Mouse (Mus musculus) olfactory bulb, adult 2 months (tissue): ENCODE data around the gene Crebbp. TPM values are rescaled to one million over a fixed set of nuclear protein-coding genes. Genes with fewer than 3 reads are reported as not detected.
A peak's percentile ranks its signal among the peaks of the same experiment; 100 is the strongest.

Source experiments
- H3K27ac ChIP-seq: fragments of 200-500 bp; 2 replicates; pipeline ENCODE4 v1.5.1; 2012; ENCODE audit warnings: low read depth, low read length; ENCODE audit not compliant: insufficient read depth
- H3K4me1 ChIP-seq: fragments of 200-500 bp; 2 replicates; pipeline ENCODE4 v1.6.1; 2012; ENCODE audit warnings: low read length; ENCODE audit not compliant: control insufficient read depth, insufficient read depth
- H3K4me3 ChIP-seq: fragments of 200-500 bp; 2 replicates; pipeline ENCODE4 v1.5.1; 2012; ENCODE audit warnings: mild to moderate bottlenecking, low read depth, low read length, moderate library complexity; ENCODE audit not compliant: insufficient read depth
- CTCF ChIP-seq: fragments of 200-500 bp; IDR thresholded peaks from 2 replicates; pipeline ENCODE4 v1.5.1; 2012; ENCODE audit warnings: low read depth, mild to moderate bottlenecking, low read length, moderate library complexity; ENCODE audit not compliant: insufficient read depth
- POLR2A ChIP-seq: fragments of 200-500 bp; IDR thresholded peaks from 2 replicates; pipeline ENCODE4 v1.6.1; 2012; ENCODE audit warnings: mild to moderate bottlenecking, low read depth, low read length, moderate library complexity; ENCODE audit not compliant: insufficient read depth
- WGBS: fragments of 180-500 bp; shearing (Covaris S2); methylation state at CpG from one replicate; pipeline ENCODE4 v1.1.7; 2018; 5-methylcytosine and 5-hydroxymethylcytosine counted together
- polyA plus RNA-seq: library from polyadenylated mRNA; stranded (reverse); fragments of >200 nt; gene quantifications from 2 replicates; pipeline ENCODE4 v1.2.4, GENCODE M21; 2012; ENCODE audit warnings: low replicate concordance; ENCODE audit not compliant: missing spikeins, insufficient read depth, insufficient read length

Crebbp gene
- polyA plus RNA-seq, 1 experiment = 56.2 TPM

- no peak for TF ChIP-seq POLR2A
- no peak for TF ChIP-seq CTCF
Observed at GRCm38 (mm10) chr16:4212963-4213798, 616 bp downstream of the Crebbp start.

GRCm38 (mm10) chr16:4212167-4212962 lies 1.4 kb downstream of the Crebbp start:
- H3K4me3 ChIP-seq = peak overlapping the region; percentile 99
- H3K27ac ChIP-seq = 0 out of 2 replicates have a peak overlapping the region, but pooled peaks have one; percentile 47
- WGBS = under 1% methylated on average over 23 of the region's 23 CpGs
- TF ChIP-seq CTCF (no peak), POLR2A (no peak)
- H3K4me1 ChIP-seq = peaks cover 8% of the 10 kb centered on the region

More at GRCm38 (mm10) chr16:4212963-4213798, 616 bp downstream of the Crebbp start:
- H3K4me3 ChIP-seq = peak overlapping the region; percentile 99
- peaks cover 8% of the 10 kb centered on the region for H3K4me1 ChIP-seq
- 8% methylated on average over 110 of the region's 128 CpGs for WGBS
- peak overlapping the region; percentile 62 for H3K27ac ChIP-seq

GRCm38 (mm10) chr16:4210290-4210689 lies 3.5 kb downstream of the Crebbp start:
- Histone ChIP-seq H3K4me3 (no peak overlapping the region), H3K27ac (no peak overlapping the region), H3K4me1 (peaks cover 8% of the 10 kb centered on the region)
- no peak for TF ChIP-seq CTCF
- TF ChIP-seq POLR2A = no peak
- WGBS = 11% methylated on average over 1 of the region's 1 CpGs

GRCm38 (mm10) chr16:4203592-4203991 lies 10.2 kb downstream of the Crebbp start:
- H3K27ac ChIP-seq = no peak overlapping the region
- H3K4me3 ChIP-seq = no peak overlapping the region
- TF ChIP-seq CTCF = no peak
- TF ChIP-seq POLR2A = no peak
- H3K4me1 ChIP-seq = no peaks in the 10 kb centered on the region
- 96% methylated on average over 1 of the region's 1 CpGs for WGBS

- Histone ChIP-seq H3K4me3 (no peak overlapping the region), H3K27ac (no peak overlapping the region), H3K4me1 (peaks cover 2% of the 10 kb centered on the region; the same call in 1 of the 2 replicates)
- TF ChIP-seq CTCF (no peak), POLR2A (no peak)
- WGBS = 41% methylated on average over 1 of the region's 1 CpGs
Observed at GRCm38 (mm10) chr16:4199995-4200394, 13.8 kb downstream of the Crebbp start.

- TF ChIP-seq CTCF (no peak), POLR2A (no peak)
- Histone ChIP-seq H3K4me1 (peaks cover 2% of the 10 kb centered on the region; the same call in 1 of the 2 replicates), H3K27ac (no peak overlapping the region), H3K4me3 (no peak overlapping the region)
- WGBS = 18% methylated on average over 2 of the region's 2 CpGs
Observed at GRCm38 (mm10) chr16:4199566-4199965, 14.2 kb downstream of the Crebbp start.

GRCm38 (mm10) chr16:4198004-4198403 lies 15.8 kb downstream of the Crebbp start:
- Histone ChIP-seq H3K4me3 (no peak overlapping the region), H3K4me1 (peaks cover 2% of the 10 kb centered on the region; the same call in 1 of the 2 replicates), H3K27ac (no peak overlapping the region)
- TF ChIP-seq POLR2A (no peak), CTCF (no peak)
- WGBS = 92% methylated on average over 4 of the region's 4 CpGs

- Histone ChIP-seq H3K4me1 (peaks cover 3% of the 10 kb centered on the region; the same call in 1 of the 2 replicates), H3K4me3 (no peak overlapping the region), H3K27ac (no peak overlapping the region)
- TF ChIP-seq CTCF (no peak), POLR2A (no peak)
- 38% methylated on average over 1 of the region's 1 CpGs for WGBS
Observed at GRCm38 (mm10) chr16:4190166-4190565, 23.6 kb downstream of the Crebbp start.
